ENCODE assay signal across 28 mouse cellular contexts in the genomic region with DNA sequence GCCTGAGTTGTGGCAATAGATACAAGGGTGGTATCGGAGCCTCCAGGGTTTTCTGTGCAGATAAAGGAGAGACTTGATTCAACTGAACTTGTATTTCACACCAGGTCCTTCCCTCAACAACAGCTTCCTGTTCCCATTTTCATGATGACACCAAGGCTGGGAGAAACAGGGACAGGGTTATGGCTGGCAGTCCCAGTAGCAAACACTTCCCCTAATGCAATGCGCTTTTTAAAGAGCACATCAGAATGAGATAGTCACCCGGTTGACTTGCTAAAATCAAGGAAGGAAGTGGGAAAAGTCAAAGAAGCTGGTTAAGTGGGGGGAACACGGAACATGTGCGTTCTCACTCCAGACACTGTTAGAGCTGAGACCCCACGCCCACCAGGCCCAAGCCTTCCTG. TPM values are rescaled to one million over a fixed set of nuclear protein-coding genes. Genes with fewer than 3 reads are reported as not detected.
A peak's percentile ranks its signal among the peaks of the same experiment; 100 is the strongest.
DNase-seq lines count a peak whose midpoint lies in the region; ATAC-seq and TF ChIP-seq lines count a peak whose summit lies in the region.
"Had no signal": no experiment of that assay in that cellular context is flagged by ENCODE, and none has a peak within 500 bp of the region (broad histone marks: within the 10 kb centered on the region; RNA-seq: fewer than 3 reads in every experiment).

No protein-coding gene starts in this region.

- no peak for ATAC-seq in hindbrain, embryonic 13.5 days (ENCODE audit: low FRiP score)
- ATAC-seq in hindbrain, embryonic 16.5 days, result no peak
- ATAC-seq in granulocyte monocyte progenitor cell, adult 5-6 weeks (replicated peaks; ENCODE audit: poor library complexity, severe bottlenecking), result peak; percentile 59; the same call in 1 of the 2 replicates
- ATAC-seq in megakaryocyte progenitor cell, adult 5-6 weeks (replicated peaks; ENCODE audit: poor library complexity), result peak; percentile 42
- no peak for ATAC-seq in intestine, embryonic 15.5 days
- ATAC-seq: activated CD4-positive, CD25-positive, alpha-beta regulatory T cell, adult 4 months; forebrain, embryonic 15.5 days had no signal

- H3K4me2 ChIP-seq in hindbrain, embryonic 13.5 days, result no peak overlapping the region
- no peak overlapping the region for H3K4me2 ChIP-seq in hindbrain, embryonic 16.5 days (ENCODE audit: low read length)
- no peak overlapping the region for H3K4me2 ChIP-seq in intestine, embryonic 15.5 days (replicated peaks)
- H3K4me2 ChIP-seq: embryonic facial prominence, embryonic 13.5 days; embryonic facial prominence, embryonic 15.5 days; forebrain, embryonic 12.5 days; forebrain, embryonic 15.5 days had no signal

- no peak overlapping the region for H3K4me3 ChIP-seq in hindbrain, embryonic 13.5 days
- H3K4me3 ChIP-seq in hindbrain, embryonic 16.5 days (ENCODE audit: low read length), result no peak overlapping the region
- no peak overlapping the region for H3K4me3 ChIP-seq in bone marrow macrophage, adult 2 months (ENCODE audit: insufficient read depth, low read length)
- no peak overlapping the region for H3K4me3 ChIP-seq in intestine, embryonic 15.5 days (replicated peaks)
- H3K4me3 ChIP-seq: embryonic facial prominence, embryonic 13.5 days; embryonic facial prominence, embryonic 15.5 days; erythroblast, embryonic 14.5 days; forebrain, embryonic 10.5 days; forebrain, embryonic 12.5 days; forebrain, embryonic 15.5 days had no signal

- TF ChIP-seq POLR2A in bone marrow macrophage, adult 2 months (IDR thresholded peaks at IDR 0.05; ENCODE audit: borderline replicate concordance, low read depth, low read length), result no peak

- WGBS in hindbrain, embryonic 13.5 days, result 79% methylated on average over 6 of the region's 6 CpGs
- 86% methylated on average over 6 of the region's 6 CpGs for WGBS in hindbrain, embryonic 16.5 days
- 87% methylated on average over 6 of the region's 6 CpGs for WGBS in intestine, embryonic 15.5 days

- H3K27me3 ChIP-seq in hindbrain, embryonic 13.5 days, result 0 out of 2 replicates have a peak, but pooled peaks cover 10% of the 10 kb centered on the region
- no peaks in the 10 kb centered on the region for H3K27me3 ChIP-seq in hindbrain, embryonic 16.5 days (replicated peaks; ENCODE audit: control insufficient read depth, insufficient read depth, low read length)
- no peaks in the 10 kb centered on the region for H3K27me3 ChIP-seq in intestine, embryonic 15.5 days (replicated peaks)
- H3K27me3 ChIP-seq: embryonic facial prominence, embryonic 13.5 days; embryonic facial prominence, embryonic 15.5 days; forebrain, embryonic 15.5 days; Patski had no signal

- H3K36me3 ChIP-seq in hindbrain, embryonic 13.5 days, result peaks cover 49% of the 10 kb centered on the region
- peaks cover 21% of the 10 kb centered on the region for H3K36me3 ChIP-seq in hindbrain, embryonic 16.5 days (ENCODE audit: control insufficient read depth, insufficient read depth, low read length)
- H3K36me3 ChIP-seq in intestine, embryonic 15.5 days, result peaks cover 11% of the 10 kb centered on the region; the same call in 1 of the 2 replicates
- H3K36me3 ChIP-seq: G1E had no signal

- intact Hi-C loops in left cerebral cortex, postnatal 14 days (cut with DNase I), result no loop called here

- 0 out of 2 replicates have a peak overlapping the region, but pooled peaks have one; percentile 8 for H3K9ac ChIP-seq in hindbrain, embryonic 13.5 days
- no peak overlapping the region for H3K9ac ChIP-seq in hindbrain, embryonic 16.5 days (ENCODE audit: low read depth, low read length)
- no peak overlapping the region for H3K9ac ChIP-seq in intestine, embryonic 15.5 days
- H3K9ac ChIP-seq: embryonic facial prominence, embryonic 13.5 days; embryonic facial prominence, embryonic 15.5 days; forebrain, embryonic 12.5 days; forebrain, embryonic 15.5 days; forebrain, postnatal 0 days had no signal

- no peak for DNase-seq in left cerebral cortex, postnatal 14 days (ENCODE audit: low spot score in 2 of 2)
- no peak for DNase-seq in kidney, adult 11 months
- DNase-seq: adrenal gland, adult 8-10 months; adrenal gland, postnatal 14 days; adrenal gland, postnatal 36 days; cerebellum, adult 11 months; cerebellum, adult 18-20 months; cerebellum, adult 8-10 months; cerebellum, adult 9-11 months; cerebellum, postnatal 14 days; cerebellum, postnatal 36 days; forebrain, postnatal 0 days had no signal

- no peaks in the 10 kb centered on the region for H3K9me3 ChIP-seq in hindbrain, embryonic 13.5 days
- no peaks in the 10 kb centered on the region for H3K9me3 ChIP-seq in hindbrain, embryonic 16.5 days (ENCODE audit: control insufficient read depth, low read length)
- H3K9me3 ChIP-seq in intestine, embryonic 15.5 days, result no peaks in the 10 kb centered on the region
- H3K9me3 ChIP-seq: embryonic facial prominence, embryonic 13.5 days; embryonic facial prominence, embryonic 15.5 days; forebrain, embryonic 10.5 days; forebrain, embryonic 12.5 days; forebrain, embryonic 15.5 days had no signal

- no peak for TF ChIP-seq CTCF in bone marrow macrophage, adult 2 months (IDR thresholded peaks at IDR 0.05; ENCODE audit: low read depth, low read length)

- H3K4me1 ChIP-seq in hindbrain, embryonic 13.5 days (replicated peaks), result peaks cover 58% of the 10 kb centered on the region
- peaks cover 12% of the 10 kb centered on the region for H3K4me1 ChIP-seq in hindbrain, embryonic 16.5 days (ENCODE audit: control insufficient read depth, insufficient read depth, low read depth, low read length)
- peaks cover 10% of the 10 kb centered on the region for H3K4me1 ChIP-seq in bone marrow macrophage, adult 2 months (ENCODE audit: control insufficient read depth, insufficient read depth, low read length)
- no peaks in the 10 kb centered on the region for H3K4me1 ChIP-seq in intestine, embryonic 15.5 days (replicated peaks)
- H3K4me1 ChIP-seq: embryonic facial prominence, embryonic 13.5 days; embryonic facial prominence, embryonic 15.5 days; forebrain, embryonic 15.5 days had no signal

- H3K27ac ChIP-seq in hindbrain, embryonic 13.5 days, result no peak overlapping the region
- no peak overlapping the region for H3K27ac ChIP-seq in hindbrain, embryonic 16.5 days (ENCODE audit: low read depth, low read length)
- peak overlapping the region; percentile 40 for H3K27ac ChIP-seq in bone marrow macrophage, adult 2 months (ENCODE audit: insufficient read depth, low read depth, low read length)
- H3K27ac ChIP-seq in intestine, embryonic 15.5 days, result no peak overlapping the region
- H3K27ac ChIP-seq: embryonic facial prominence, embryonic 13.5 days; embryonic facial prominence, embryonic 15.5 days; forebrain, embryonic 10.5 days; forebrain, embryonic 12.5 days; forebrain, embryonic 15.5 days had no signal

RNA-seq across cellular contexts. Expression of gene Gbx2, which starts 39.6 kb away (rescaled TPM):
- 54.7 TPM in 2 replicates for polyA plus RNA-seq in hindbrain, embryonic 13.5 days (2015; fragmentation: Nextera tagmentation; extraction: Ambion mirVana)
- polyA plus RNA-seq in hindbrain, embryonic 16.5 days (2015; fragmentation: Nextera tagmentation; extraction: Ambion mirVana), result 33.0 and 35.8 TPM in 2 replicates
- not detected in 2 replicates for polyA plus RNA-seq in bone marrow macrophage, adult 2 months (2012; ENCODE audit: insufficient read depth, insufficient read length, missing spikeins)
- total RNA-seq in granulocyte monocyte progenitor cell, adult 5-6 weeks (2014; fragmentation: Nextera tagmentation), result 1.2 TPM in 1 of 2 replicates, not detected in the other
- total RNA-seq in granulocyte monocyte progenitor cell, adult 5-6 weeks (2017), result 0.47 and 2.7 TPM in 2 replicates
- total RNA-seq in megakaryocyte progenitor cell, adult 5-6 weeks (2015), result 1.0 TPM in 2 replicates
- total RNA-seq in megakaryocyte progenitor cell, adult 5-6 weeks (2017), result 0.12 and 0.98 TPM in 2 replicates
- under 1 TPM in 1 of 2 experiments, not detected in 1; 0.74 TPM for total RNA-seq in left cerebral cortex, postnatal 14 days (2021)
- polyA plus RNA-seq in intestine, embryonic 15.5 days (2015; fragmentation: Nextera tagmentation; extraction: Ambion mirVana), result 0.09 and 0.15 TPM in 2 replicates
- total RNA-seq: adrenal gland, adult 18-20 months; adrenal gland, adult 8-10 months; adrenal gland, postnatal 14 days; adrenal gland, postnatal 36 days had no signal
- polyA plus RNA-seq: activated CD4-positive, CD25-positive, alpha-beta regulatory T cell, adult 4 months; erythroblast, embryonic 14.5 days; G1E had no signal

Comparison
In these comparisons a context has a peak if more than half of its experiments do, and no peak if none do; other contexts are left out.
1. ATAC-seq: peak in granulocyte monocyte progenitor cell, adult 5-6 weeks (single experiment) and megakaryocyte progenitor cell, adult 5-6 weeks (single experiment); none in hindbrain, embryonic 13.5 days (single experiment), hindbrain, embryonic 16.5 days (single experiment) and intestine, embryonic 15.5 days (single experiment).
2. RNA of gene Gbx2, which starts 39.6 kb away (polyA plus RNA-seq): 54.7 TPM in hindbrain, embryonic 13.5 days and 33.0 to 35.8 TPM in hindbrain, embryonic 16.5 days; 0.09 to 0.15 TPM in intestine, embryonic 15.5 days and not detected in bone marrow macrophage, adult 2 months; every median in the first group is over 10 times any median in the second.